Mouse (Mus musculus): ENCODE results near the gene Magi1.

- TF ChIP-seq CTCF (conservative IDR thresholded peaks at IDR 0.05 in 1 of 2, IDR thresholded peaks at IDR 0.05 in 1 of 2; ENCODE audit: low read depth in 2 of 2, low read length in 2 of 2) (no peak), ZNF384 (IDR thresholded peaks at IDR 0.05; ENCODE audit: low read depth, low read length) (no peak), CHD1 (IDR thresholded peaks at IDR 0.05; ENCODE audit: low read depth, low read length) (no peak), USF1 (IDR thresholded peaks at IDR 0.05; ENCODE audit: low read depth, low read length) (no peak), SMC3 (IDR thresholded peaks at IDR 0.05; ENCODE audit: low read depth, low read length) (no peak), ELF1 (IDR thresholded peaks at IDR 0.05; ENCODE audit: low read depth, low read length) (no peak), KAT2A (IDR thresholded peaks at IDR 0.05; ENCODE audit: insufficient replicate concordance, low read length) (no peak), PAX5 (IDR thresholded peaks at IDR 0.05; ENCODE audit: low read length) (no peak), POLR2A (IDR thresholded peaks at IDR 0.05; ENCODE audit: low read depth, low read length) (no peak), MAX (IDR thresholded peaks at IDR 0.05; ENCODE audit: low read length) (no peak), ZC3H11A (IDR thresholded peaks at IDR 0.05; ENCODE audit: low read depth, low read length) (no peak), NELFE (IDR thresholded peaks at IDR 0.05; ENCODE audit: low read depth, low read length) (no peak), MXI1 (IDR thresholded peaks at IDR 0.05; ENCODE audit: low read depth, low read length) (no peak)
These were observed 360.4 kb downstream of the Magi1 start for GRCm38 (mm10) chr6:93923351-93923750.

All from CH12.LX (cell line).